Mouse (Mus musculus) mouse trophoblast stem cell (cell line): Measurements from ENCODE around the gene Gm21976.

Experiments
- in situ Hi-C, 2 experiments: fragments of 300-500 bp; cut with MseI, MboI; formaldehyde crosslinking; loops; 2 replicates in 1 of 2; 3 replicates in 1 of 2; pipeline ENCODE4 v1.15.1; 2025

The Gm21976 gene

GRCm38 (mm10) chr13:98297883-98298482 lies 18.3 kb downstream of the Gm21976 start:
- in situ Hi-C loops: no loop called here

GRCm38 (mm10) chr13:98298833-98299758 lies 19.4 kb downstream of the Gm21976 start:
- in situ Hi-C loops: no loop called here

- in situ Hi-C loops: no loop called here
Measured at GRCm38 (mm10) chr13:98305257-98305656, 25.6 kb downstream of the Gm21976 start.

- in situ Hi-C loops: no loop called here
Measured at GRCm38 (mm10) chr13:98306393-98306792, 26.7 kb downstream of the Gm21976 start.

- in situ Hi-C loops: no loop called here
Measured at GRCm38 (mm10) chr13:98306852-98307475, 27.3 kb downstream of the Gm21976 start.

GRCm38 (mm10) chr13:98308004-98308403 lies 28.3 kb downstream of the Gm21976 start:
- in situ Hi-C loops: no loop called here

- in situ Hi-C loops: no loop called here
Measured at GRCm38 (mm10) chr13:98308724-98309123, 29.0 kb downstream of the Gm21976 start.

GRCm38 (mm10) chr13:98311597-98311996 lies 31.9 kb downstream of the Gm21976 start:
- in situ Hi-C loops: no loop called here

- in situ Hi-C loops: no loop called here
Measured at GRCm38 (mm10) chr13:98313631-98314030, 33.9 kb downstream of the Gm21976 start.

GRCm38 (mm10) chr13:98315124-98315523 lies 35.4 kb downstream of the Gm21976 start:
- in situ Hi-C loops: no loop called here

GRCm38 (mm10) chr13:98316140-98316479 lies 36.4 kb downstream of the Gm21976 start:
- in situ Hi-C loops: no loop called here

GRCm38 (mm10) chr13:98316480-98317245 lies 37.0 kb downstream of the Gm21976 start, which contains the start of gene Btf3:
TSS of gene Btf3 (minus strand) at chr13:98317006.
- in situ Hi-C loops: no loop called here

GRCm38 (mm10) chr13:98317246-98317677 lies 37.6 kb downstream of the Gm21976 start:
- in situ Hi-C loops: no loop called here

- in situ Hi-C loops: no loop called here
Measured at GRCm38 (mm10) chr13:98317911-98318310, 38.2 kb downstream of the Gm21976 start.

GRCm38 (mm10) chr13:98325034-98325433 lies 45.3 kb downstream of the Gm21976 start:
- in situ Hi-C loops: no loop called here

- in situ Hi-C loops: no loop called here
Measured at GRCm38 (mm10) chr13:98332106-98332505, 52.4 kb downstream of the Gm21976 start.

- in situ Hi-C loops: no loop called here
Measured at GRCm38 (mm10) chr13:98336205-98336604, 56.5 kb downstream of the Gm21976 start.

- in situ Hi-C loops: no loop called here
Measured at GRCm38 (mm10) chr13:98340506-98340905, 60.8 kb downstream of the Gm21976 start.

- in situ Hi-C loops: no loop called here
Measured at GRCm38 (mm10) chr13:98349491-98349890, 69.8 kb downstream of the Gm21976 start.

- in situ Hi-C loops: no loop called here
Measured at GRCm38 (mm10) chr13:98351527-98351926, 71.8 kb downstream of the Gm21976 start.

GRCm38 (mm10) chr13:98352381-98352975 lies 72.8 kb downstream of the Gm21976 start:
- in situ Hi-C loops: no loop called here
